ENCODE assay signal across 28 mouse cellular contexts in the genomic region with DNA sequence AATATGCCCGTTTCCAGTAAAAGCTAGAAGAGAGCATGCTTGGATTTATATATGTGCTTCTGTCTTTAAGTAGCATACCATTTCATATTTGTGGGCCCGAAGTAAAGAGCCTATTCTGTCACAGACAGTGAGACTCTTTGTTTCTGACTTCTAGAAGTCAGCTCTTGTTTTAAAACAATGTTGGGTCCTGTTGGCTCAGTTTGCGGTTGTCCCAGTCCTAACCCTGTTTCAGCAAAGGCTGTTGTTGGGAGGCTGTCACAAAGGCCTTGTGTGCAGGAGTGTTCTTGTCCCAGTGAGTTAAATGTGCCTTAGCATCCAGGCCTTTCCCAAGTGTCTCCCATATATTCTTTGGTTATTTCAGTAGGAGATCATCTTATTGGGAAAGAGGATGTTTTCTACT. TPM values are rescaled to one million over a fixed set of nuclear protein-coding genes. Genes with fewer than 3 reads are reported as not detected.
DNase-seq lines count a peak whose midpoint lies in the region; ATAC-seq and TF ChIP-seq lines count a peak whose summit lies in the region.
"Had no signal": no experiment of that assay in that cellular context is flagged by ENCODE, and none has a peak within 500 bp of the region (broad histone marks: within the 10 kb centered on the region; RNA-seq: fewer than 3 reads in every experiment).

No protein-coding gene starts in this region.

- no peaks in the 10 kb centered on the region for H3K9me3 ChIP-seq in E14TG2a.4 (ENCODE audit: low read length)
- H3K9me3 ChIP-seq in forebrain, embryonic 13.5 days (replicated peaks): no peaks in the 10 kb centered on the region
- H3K9me3 ChIP-seq: embryonic facial prominence, embryonic 10.5 days; embryonic facial prominence, embryonic 13.5 days; forebrain, embryonic 12.5 days; heart, embryonic 10.5 days; heart, embryonic 13.5 days had no signal

- 93% methylated on average over 3 of the region's 3 CpGs for WGBS in forebrain, embryonic 13.5 days

- peak overlapping the region; percentile 92 for H3K27ac ChIP-seq in layer of hippocampus, adult 2 months
- peak overlapping the region; percentile 80; the same call in 1 of the 2 replicates for H3K27ac ChIP-seq in cortical plate, adult 2 months (ENCODE audit: insufficient read depth, low read length)
- no peak overlapping the region for H3K27ac ChIP-seq in forebrain, embryonic 13.5 days
- H3K27ac ChIP-seq: embryonic facial prominence, embryonic 10.5 days; embryonic facial prominence, embryonic 13.5 days; heart, adult 2 months; heart, embryonic 10.5 days; heart, embryonic 13.5 days; hindbrain, embryonic 14.5 days; hindbrain, postnatal 0 days had no signal

- no peak for TF ChIP-seq CTCF in layer of hippocampus, adult 2 months (conservative IDR thresholded peaks at IDR 0.05)
- no peak for TF ChIP-seq CTCF in E14TG2a.4 (conservative IDR thresholded peaks at IDR 0.05; ENCODE audit: low read length)
- TF ChIP-seq CTCF in cortical plate, adult 2 months (IDR thresholded peaks at IDR 0.05; ENCODE audit: extremely low read depth, insufficient read depth, low read length): no peak

- no peak overlapping the region for H3K9ac ChIP-seq in forebrain, embryonic 13.5 days
- H3K9ac ChIP-seq: embryonic facial prominence, embryonic 13.5 days; forebrain, embryonic 12.5 days; heart, embryonic 13.5 days; hindbrain, embryonic 14.5 days had no signal

- DNase-seq in cerebellum, adult 11-12 months: peak; percentile 8
- no peak for DNase-seq in cerebellum, postnatal 25 days
- peak in 1 of 2 experiments; percentile 9 for DNase-seq in layer of hippocampus, adult 2 months (ENCODE audit: low spot score in 2 of 2)
- DNase-seq in layer of hippocampus, adult 9-10 months (ENCODE audit: low spot score): no peak
- no peak for DNase-seq in heart, adult 11 months
- DNase-seq: adrenal gland, adult 2 months; adrenal gland, postnatal 14 days; cerebellum, adult 18-20 months; cerebellum, adult 9-10 months; cerebellum, postnatal 14 days; embryo, embryonic 11 days; gastrocnemius, postnatal 25 days; heart, adult 2 months; heart, postnatal 14 days; heart, postnatal 4 days had no signal

- H3K4me2 ChIP-seq in forebrain, embryonic 13.5 days: no peak overlapping the region
- H3K4me2 ChIP-seq: embryonic facial prominence, embryonic 13.5 days; forebrain, embryonic 12.5 days; heart, embryonic 13.5 days; hindbrain, embryonic 14.5 days had no signal

- no peaks in the 10 kb centered on the region for H3K27me3 ChIP-seq in E14TG2a.4 (ENCODE audit: insufficient read depth, low read length)
- no peaks in the 10 kb centered on the region for H3K27me3 ChIP-seq in forebrain, embryonic 13.5 days
- H3K27me3 ChIP-seq: embryonic facial prominence, embryonic 13.5 days; forebrain, embryonic 12.5 days; heart, embryonic 13.5 days had no signal

- H3K36me3 ChIP-seq in E14TG2a.4 (ENCODE audit: insufficient read depth, low read length): peaks cover 63% of the 10 kb centered on the region
- peaks cover 43% of the 10 kb centered on the region for H3K36me3 ChIP-seq in forebrain, embryonic 13.5 days (ENCODE audit: poor library complexity, severe bottlenecking)

- no peak for TF ChIP-seq POLR2A in cortical plate, adult 2 months (IDR thresholded peaks at IDR 0.05; ENCODE audit: extremely low read depth, insufficient read depth, low read length)

- ATAC-seq in forebrain, embryonic 13.5 days: no peak
- ATAC-seq: forebrain, embryonic 16.5 days; hindbrain, postnatal 0 days; inflammation-experienced regulatory T-cells, adult 6 months had no signal

- H3K4me1 ChIP-seq in E14TG2a.4 (replicated peaks; ENCODE audit: low read depth, low read length): peaks cover 78% of the 10 kb centered on the region
- peaks cover 4% of the 10 kb centered on the region; the same call in 1 of the 2 replicates for H3K4me1 ChIP-seq in cortical plate, adult 2 months (ENCODE audit: control insufficient read depth, insufficient read depth, low read length)
- peaks cover 28% of the 10 kb centered on the region for H3K4me1 ChIP-seq in forebrain, embryonic 13.5 days

- H3K4me3 ChIP-seq in layer of hippocampus, adult 2 months: no peak overlapping the region
- peak overlapping the region; percentile 86; the same call in 1 of the 2 replicates for H3K4me3 ChIP-seq in E14TG2a.4 (replicated peaks; ENCODE audit: low read length)
- no peak overlapping the region for H3K4me3 ChIP-seq in cortical plate, adult 2 months (ENCODE audit: insufficient read depth, low read length)
- no peak overlapping the region for H3K4me3 ChIP-seq in forebrain, embryonic 13.5 days
- H3K4me3 ChIP-seq: embryonic facial prominence, embryonic 10.5 days; embryonic facial prominence, embryonic 13.5 days; erythroblast, embryonic 14.5 days; forebrain, embryonic 12.5 days; heart, adult 2 months; heart, embryonic 10.5 days; heart, embryonic 13.5 days had no signal

RNA-seq across cellular contexts. Expression of gene Kcnrg, which starts 3.2 kb away (rescaled TPM):
- 1 to 10 TPM; 1.0 to 1.1 TPM for total RNA-seq in layer of hippocampus, adult 2 months (2021)
- 0.48 and 0.49 TPM in 2 replicates for polyA plus RNA-seq in cortical plate, adult 2 months (2012; rRNA removed)
- polyA plus RNA-seq in forebrain, embryonic 13.5 days (2015; fragmentation: Nextera tagmentation; extraction: Ambion mirVana): 2.4 and 2.8 TPM in 2 replicates
- polyA plus RNA-seq: erythroblast, embryonic 14.5 days had no signal

RNA-seq across cellular contexts. Expression of gene Trim13, which starts 6.0 kb away (rescaled TPM):
- total RNA-seq in layer of hippocampus, adult 2 months (2021): 10 to 100 TPM; 11.4 to 12.4 TPM
- polyA plus RNA-seq in cortical plate, adult 2 months (2012; rRNA removed): 13.1 and 14.3 TPM in 2 replicates
- 53.3 and 56.9 TPM in 2 replicates for polyA plus RNA-seq in forebrain, embryonic 13.5 days (2015; fragmentation: Nextera tagmentation; extraction: Ambion mirVana)
- polyA plus RNA-seq: erythroblast, embryonic 14.5 days had no signal

RNA-seq across cellular contexts. Expression of gene Spryd7, which starts 47.4 kb away (rescaled TPM):
- total RNA-seq in layer of hippocampus, adult 2 months (2021): 10 to 100 TPM; 46.1 to 46.8 TPM
- polyA plus RNA-seq in cortical plate, adult 2 months (2012; rRNA removed): 33.7 and 35.5 TPM in 2 replicates
- polyA plus RNA-seq in forebrain, embryonic 13.5 days (2015; fragmentation: Nextera tagmentation; extraction: Ambion mirVana): 30.5 and 31.5 TPM in 2 replicates
